Mouse (Mus musculus): ENCODE results near the gene Acp7. TPM values are rescaled to one million over a fixed set of nuclear protein-coding genes. Genes with fewer than 3 reads are reported as not detected.

The Acp7 gene
- polyA plus RNA-seq, 1 experiment, result 1.4 TPM

DNA sequence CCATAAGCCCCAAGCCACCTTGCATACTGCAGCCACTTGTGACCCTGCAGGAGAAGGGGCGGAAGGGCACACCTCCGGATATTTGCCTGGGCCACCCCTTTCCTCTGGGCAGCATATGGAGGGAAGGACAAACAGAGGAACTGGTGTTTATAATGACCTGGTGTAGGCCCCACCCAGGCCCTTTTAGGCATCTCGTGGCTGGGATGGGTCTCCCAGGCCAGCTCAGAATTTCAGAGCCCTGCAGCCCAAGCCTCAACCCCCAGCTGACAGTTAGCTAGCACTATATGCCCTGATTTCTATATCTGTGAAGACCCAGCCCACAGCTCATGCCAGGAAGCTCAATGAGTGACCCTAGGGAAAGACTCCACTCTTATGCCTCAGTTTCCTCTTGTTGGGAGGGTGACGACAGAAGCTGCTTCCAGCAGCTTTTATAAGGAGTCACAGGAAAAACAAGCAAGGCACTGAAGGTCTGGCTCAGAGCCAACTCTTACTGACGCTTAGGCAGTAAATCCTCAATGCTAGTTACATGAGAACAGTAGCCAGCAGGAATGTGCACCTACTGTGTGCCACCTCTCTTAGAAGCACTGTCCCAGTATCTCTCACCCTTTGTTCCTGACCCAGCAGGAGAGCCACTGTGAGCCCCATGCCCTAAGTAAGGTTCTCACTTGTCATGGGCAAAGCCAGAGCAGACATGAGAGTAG is 60.0 kb downstream of the Acp7 start:
- Histone ChIP-seq H3K27ac (ENCODE audit: insufficient read depth, low read length) (no peak overlapping the region), H3K4me1 (ENCODE audit: control insufficient read depth, insufficient read depth, low read length) (peaks cover 41% of the 10 kb centered on the region), H3K27me3 (ENCODE audit: control insufficient read depth, insufficient read depth, low read length) (no peaks in the 10 kb centered on the region), H3K4me3 (replicated peaks; ENCODE audit: insufficient read depth, low read depth, low read length) (no peak overlapping the region)
- 42% methylated on average over 5 of the region's 5 CpGs for WGBS
- DNase-seq, result no peak
- TF ChIP-seq POLR2A (IDR thresholded peaks at IDR 0.05; ENCODE audit: borderline replicate concordance, insufficient read depth, low read length) (no peak), CTCF (IDR thresholded peaks at IDR 0.05; ENCODE audit: borderline replicate concordance, insufficient read depth, low read depth, low read length) (no peak)

GRCm38 (mm10) chr7:28570291-28570981 is 60.7 kb downstream of the Acp7 start:
- TF ChIP-seq POLR2A (IDR thresholded peaks at IDR 0.05; ENCODE audit: borderline replicate concordance, insufficient read depth, low read length) (no peak), CTCF (IDR thresholded peaks at IDR 0.05; ENCODE audit: borderline replicate concordance, insufficient read depth, low read depth, low read length) (no peak)
- Histone ChIP-seq H3K4me1 (ENCODE audit: control insufficient read depth, insufficient read depth, low read length) (peaks cover 40% of the 10 kb centered on the region), H3K27me3 (ENCODE audit: control insufficient read depth, insufficient read depth, low read length) (no peaks in the 10 kb centered on the region), H3K27ac (ENCODE audit: insufficient read depth, low read length) (no peak overlapping the region), H3K4me3 (replicated peaks; ENCODE audit: insufficient read depth, low read depth, low read length) (no peak overlapping the region)
- DNase-seq, result peak; percentile 72 to 74
- 17% methylated on average over 12 of the region's 12 CpGs for WGBS

GRCm38 (mm10) chr7:28568253-28568652 is 62.9 kb downstream of the Acp7 start:
- peak; percentile 71 for TF ChIP-seq CTCF (IDR thresholded peaks at IDR 0.05; ENCODE audit: borderline replicate concordance, insufficient read depth, low read depth, low read length)
- TF ChIP-seq POLR2A (IDR thresholded peaks at IDR 0.05; ENCODE audit: borderline replicate concordance, insufficient read depth, low read length), result no peak
- Histone ChIP-seq H3K4me1 (ENCODE audit: control insufficient read depth, insufficient read depth, low read length) (peaks cover 42% of the 10 kb centered on the region), H3K27ac (ENCODE audit: insufficient read depth, low read length) (no peak overlapping the region), H3K4me3 (replicated peaks; ENCODE audit: insufficient read depth, low read depth, low read length) (no peak overlapping the region), H3K27me3 (ENCODE audit: control insufficient read depth, insufficient read depth, low read length) (no peaks in the 10 kb centered on the region)
- DNase-seq, result peak; percentile 61 to 70

- no peak overlapping the region for H3K27ac ChIP-seq (ENCODE audit: insufficient read depth, low read length)
- 88% methylated on average over 4 of the region's 4 CpGs for WGBS
- no peak for DNase-seq
- H3K4me1 ChIP-seq (ENCODE audit: control insufficient read depth, insufficient read depth, low read length), result peaks cover 44% of the 10 kb centered on the region
- TF ChIP-seq POLR2A (IDR thresholded peaks at IDR 0.05; ENCODE audit: borderline replicate concordance, insufficient read depth, low read length), result no peak
- no peak for TF ChIP-seq CTCF (IDR thresholded peaks at IDR 0.05; ENCODE audit: borderline replicate concordance, insufficient read depth, low read depth, low read length)
- no peaks in the 10 kb centered on the region for H3K27me3 ChIP-seq (ENCODE audit: control insufficient read depth, insufficient read depth, low read length)
- no peak overlapping the region for H3K4me3 ChIP-seq (replicated peaks; ENCODE audit: insufficient read depth, low read depth, low read length)
Measured at GRCm38 (mm10) chr7:28567539-28567938, 63.6 kb downstream of the Acp7 start.

DNA sequence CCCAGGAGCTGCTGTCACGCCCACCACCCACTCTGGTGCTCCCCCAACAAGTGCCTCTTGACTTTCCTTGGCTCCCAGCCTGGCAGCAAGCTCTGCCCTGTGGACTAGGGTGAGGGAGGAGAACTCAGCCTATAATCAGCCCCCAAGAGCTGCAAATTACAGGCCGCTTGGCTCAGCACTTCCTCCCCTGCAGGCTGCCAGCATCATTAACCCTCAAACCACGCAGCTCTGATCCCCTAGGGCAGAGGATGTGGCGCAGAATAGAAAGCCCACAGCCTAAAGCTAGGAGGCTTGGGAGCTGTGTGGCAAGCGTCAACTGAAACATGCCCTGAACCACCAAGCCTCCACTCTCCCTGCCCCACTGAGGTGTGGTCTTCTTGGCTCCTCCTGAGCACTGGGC is 65.7 kb downstream of the Acp7 start:
- Histone ChIP-seq H3K4me3 (replicated peaks; ENCODE audit: insufficient read depth, low read depth, low read length) (no peak overlapping the region), H3K27ac (ENCODE audit: insufficient read depth, low read length) (no peak overlapping the region), H3K4me1 (ENCODE audit: control insufficient read depth, insufficient read depth, low read length) (peaks cover 37% of the 10 kb centered on the region), H3K27me3 (ENCODE audit: control insufficient read depth, insufficient read depth, low read length) (no peaks in the 10 kb centered on the region)
- no peak for DNase-seq
- WGBS, result 68% methylated on average over 5 of the region's 5 CpGs
- no peak for TF ChIP-seq POLR2A (IDR thresholded peaks at IDR 0.05; ENCODE audit: borderline replicate concordance, insufficient read depth, low read length)
- TF ChIP-seq CTCF (IDR thresholded peaks at IDR 0.05; ENCODE audit: borderline replicate concordance, insufficient read depth, low read depth, low read length), result no peak

DNA sequence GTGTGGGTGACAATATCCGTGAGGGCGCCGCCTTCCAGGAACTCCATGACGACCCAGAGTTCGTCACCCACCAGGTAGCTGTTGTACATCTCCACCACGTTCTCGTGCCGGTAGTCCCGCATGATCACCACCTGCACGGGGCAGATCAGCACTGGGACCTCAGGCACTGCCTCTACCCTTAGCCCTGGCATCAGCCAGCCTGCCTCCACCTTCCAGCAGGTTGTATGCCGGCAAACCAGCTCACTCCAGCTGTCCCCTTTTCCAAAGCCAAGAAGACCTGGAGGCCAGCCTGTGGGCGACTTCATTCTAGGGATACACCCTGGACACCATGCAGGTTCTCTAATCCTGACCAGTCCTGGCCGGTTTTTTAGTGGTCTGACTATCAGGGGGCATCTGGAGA is 68.2 kb downstream of the Acp7 start:
- H3K27ac ChIP-seq (ENCODE audit: insufficient read depth, low read length), result 0 out of 2 replicates have a peak overlapping the region, but pooled peaks have one; percentile 18
- TF ChIP-seq POLR2A (IDR thresholded peaks at IDR 0.05; ENCODE audit: borderline replicate concordance, insufficient read depth, low read length) (no peak), CTCF (IDR thresholded peaks at IDR 0.05; ENCODE audit: borderline replicate concordance, insufficient read depth, low read depth, low read length) (no peak)
- 40% methylated on average over 13 of the region's 13 CpGs for WGBS
- peaks cover 35% of the 10 kb centered on the region for H3K4me1 ChIP-seq (ENCODE audit: control insufficient read depth, insufficient read depth, low read length)
- no peaks in the 10 kb centered on the region for H3K27me3 ChIP-seq (ENCODE audit: control insufficient read depth, insufficient read depth, low read length)
- no peak overlapping the region for H3K4me3 ChIP-seq (replicated peaks; ENCODE audit: insufficient read depth, low read depth, low read length)
- DNase-seq, result peak; percentile 59 to 68

DNA sequence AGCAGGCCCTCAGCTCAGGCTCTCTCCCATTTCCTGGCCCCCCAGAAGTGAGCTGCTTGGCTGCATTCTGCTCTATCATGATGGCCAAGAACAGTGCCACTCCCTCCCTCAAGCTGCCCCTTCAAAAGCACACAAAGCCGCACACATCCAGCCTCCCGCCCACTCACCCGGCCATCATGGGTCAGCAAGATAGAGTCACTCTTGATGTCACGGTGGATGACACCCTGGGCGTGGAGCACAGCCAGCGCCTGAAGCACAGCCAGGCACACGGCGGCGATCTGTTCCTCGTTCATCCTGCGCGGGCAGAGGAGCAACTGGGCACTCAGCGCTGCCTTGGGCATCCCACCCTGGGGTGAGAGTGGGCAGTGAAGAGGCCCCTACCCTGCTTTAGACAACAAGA is 68.8 kb downstream of the Acp7 start:
- Histone ChIP-seq H3K27ac (ENCODE audit: insufficient read depth, low read length) (peak overlapping the region; percentile 18; the same call in 1 of the 2 replicates), H3K27me3 (ENCODE audit: control insufficient read depth, insufficient read depth, low read length) (no peaks in the 10 kb centered on the region), H3K4me3 (replicated peaks; ENCODE audit: insufficient read depth, low read depth, low read length) (no peak overlapping the region), H3K4me1 (ENCODE audit: control insufficient read depth, insufficient read depth, low read length) (peaks cover 34% of the 10 kb centered on the region)
- TF ChIP-seq CTCF (IDR thresholded peaks at IDR 0.05; ENCODE audit: borderline replicate concordance, insufficient read depth, low read depth, low read length) (no peak), POLR2A (IDR thresholded peaks at IDR 0.05; ENCODE audit: borderline replicate concordance, insufficient read depth, low read length) (0 out of 2 replicates have a peak, but pooled peaks have one; percentile 11)
- 14% methylated on average over 13 of the region's 13 CpGs for WGBS
- peak; percentile 74 to 80 for DNase-seq

GRCm38 (mm10) chr7:28561967-28562366 is 69.2 kb downstream of the Acp7 start:
- Histone ChIP-seq H3K27ac (ENCODE audit: insufficient read depth, low read length) (peak overlapping the region; percentile 18), H3K27me3 (ENCODE audit: control insufficient read depth, insufficient read depth, low read length) (no peaks in the 10 kb centered on the region), H3K4me3 (replicated peaks; ENCODE audit: insufficient read depth, low read depth, low read length) (no peak overlapping the region), H3K4me1 (ENCODE audit: control insufficient read depth, insufficient read depth, low read length) (peaks cover 34% of the 10 kb centered on the region)
- TF ChIP-seq POLR2A (IDR thresholded peaks at IDR 0.05; ENCODE audit: borderline replicate concordance, insufficient read depth, low read length) (no peak), CTCF (IDR thresholded peaks at IDR 0.05; ENCODE audit: borderline replicate concordance, insufficient read depth, low read depth, low read length) (no peak)
- WGBS, result 33% methylated on average over 11 of the region's 11 CpGs
- peak; percentile 56 to 63 for DNase-seq
